Mouse (Mus musculus) layer of hippocampus, adult 9-11 months (tissue): ENCODE results near the gene Rasgef1c.

ENCODE experiments used
- DNase-seq: peaks from one replicate; pipeline ENCODE4 v3.0.0; 2022

Gene Rasgef1c

DNA sequence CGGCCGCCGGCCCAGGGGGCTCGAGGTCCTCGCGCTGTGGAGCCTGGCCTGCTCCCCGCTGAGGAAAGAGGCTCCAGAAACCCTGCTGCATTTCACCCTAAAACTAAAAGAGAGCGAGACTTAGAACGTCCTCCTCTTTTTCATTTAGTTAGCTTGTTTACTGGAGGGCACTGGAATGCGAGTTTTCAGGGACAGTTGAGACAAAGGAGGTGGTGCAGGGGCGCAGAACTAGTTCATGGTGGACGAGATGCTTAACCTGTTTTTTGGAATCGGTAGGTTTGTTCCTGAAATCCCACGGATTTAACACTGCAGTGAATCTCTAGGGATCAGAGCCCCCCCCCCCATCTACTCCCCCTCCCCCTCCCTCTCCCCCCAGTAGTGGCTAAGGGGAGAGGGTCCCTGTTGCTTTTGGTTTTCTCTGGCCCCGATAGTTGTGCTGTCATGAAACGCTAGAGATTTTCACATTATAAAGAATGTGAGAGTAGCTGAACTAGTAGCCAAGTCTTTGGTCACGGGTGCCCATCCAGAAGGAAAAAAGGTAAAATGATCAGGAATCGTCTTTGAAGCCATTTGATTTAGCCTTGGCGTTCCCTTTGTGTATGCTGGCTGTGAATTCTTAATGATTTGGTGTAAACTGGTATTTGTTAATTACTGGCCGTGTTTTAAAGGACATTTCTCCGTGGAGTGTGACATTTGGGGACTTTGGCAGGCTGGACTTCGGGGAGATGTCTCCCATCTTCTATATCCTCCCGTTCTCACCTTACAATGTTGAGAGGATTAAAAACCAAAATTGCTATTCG, 124.3 kb downstream of the Rasgef1c start:
- DNase-seq: no peak

DNA sequence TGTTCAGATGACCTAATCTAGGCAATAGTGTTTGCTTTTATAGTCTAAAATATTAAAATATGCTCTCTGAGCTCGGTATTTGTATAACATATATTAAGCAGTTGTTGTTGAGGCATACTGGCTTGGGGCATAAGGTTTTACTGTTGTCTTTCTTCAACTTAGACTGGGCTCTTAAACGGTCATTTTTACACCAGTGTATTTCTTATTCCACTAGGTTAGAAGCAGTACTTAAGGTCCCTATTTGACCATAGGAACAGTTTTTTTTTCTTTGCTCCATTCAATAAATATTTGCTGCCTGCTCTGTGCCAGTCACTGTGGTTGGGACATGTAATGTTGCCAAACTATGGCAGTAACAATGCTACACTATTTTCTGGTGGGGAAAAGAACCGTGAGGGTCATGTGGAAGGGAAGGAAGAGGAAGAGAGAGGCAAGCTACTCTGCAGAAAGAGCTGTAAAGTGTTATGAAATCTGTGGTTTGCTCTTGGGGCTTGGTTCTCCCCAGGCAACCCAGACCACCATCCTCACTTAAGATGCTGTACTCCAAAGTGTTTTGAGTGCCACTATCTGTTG, 125.0 kb downstream of the Rasgef1c start:
- DNase-seq: no peak

DNA sequence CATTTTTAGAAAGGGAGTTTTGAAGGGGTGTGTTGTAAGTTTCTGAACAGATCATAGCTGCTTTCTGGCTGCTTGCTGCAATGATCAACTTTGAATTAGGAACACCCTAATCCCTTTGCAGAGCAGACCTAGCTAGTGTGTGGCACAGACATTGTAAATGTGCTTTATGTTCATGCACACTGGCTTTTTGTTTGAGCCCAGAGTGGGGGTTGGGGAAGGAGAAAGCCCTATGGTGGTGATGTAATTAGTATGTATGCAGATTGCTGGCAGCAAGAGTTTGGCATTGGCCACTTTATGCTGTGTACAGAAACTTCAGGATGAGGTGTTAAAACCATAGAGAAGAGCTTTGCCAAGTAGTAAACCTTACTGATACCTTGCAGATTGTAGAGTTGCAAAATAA, 126.8 kb downstream of the Rasgef1c start:
- DNase-seq: no peak
